Mouse (Mus musculus) gastrocnemius, postnatal 14 days (tissue): Measurements from ENCODE around the gene Akt3. TPM values are rescaled to one million over a fixed set of nuclear protein-coding genes. Genes with fewer than 3 reads are reported as not detected.

ENCODE experiments used
- DNase-seq: peaks from one replicate; pipeline ENCODE4 v3.0.0; 2021; ENCODE audit warnings: mixed read lengths
- intact Hi-C: fragments of 180-260 bp; cut with DNase I; formaldehyde crosslinking; loops from one replicate; pipeline ENCODE4 v1.15.1; 2025; ENCODE audit warnings: low total_unique reads
- total RNA-seq, 2 experiments: library from RNA; stranded (reverse); gene quantifications; 2 replicates each; pipeline ENCODE4 v1.2.3; 2021

Akt3 gene
- total RNA-seq, 2 experiments from 2014 or later = 14.6 to 15.5 TPM

- intact Hi-C loops = no loop called here
- DNase-seq = no peak
Measured at GRCm38 (mm10) chr1:177069161-177069560, 188.8 kb downstream of the Akt3 start.

GRCm38 (mm10) chr1:177067123-177067646 is 190.8 kb downstream of the Akt3 start:
- intact Hi-C loops = no loop called here
- no peak for DNase-seq

GRCm38 (mm10) chr1:177065732-177066131 is 192.3 kb downstream of the Akt3 start:
- DNase-seq = no peak
- intact Hi-C loops = no loop called here

- intact Hi-C loops = no loop called here
- no peak for DNase-seq
Measured at GRCm38 (mm10) chr1:177061761-177062160, 196.2 kb downstream of the Akt3 start.

- DNase-seq = no peak
- intact Hi-C loops = no loop called here
Measured at GRCm38 (mm10) chr1:177054891-177055290, 203.1 kb downstream of the Akt3 start.

GRCm38 (mm10) chr1:177051366-177051963 is 206.5 kb downstream of the Akt3 start:
- no peak for DNase-seq
- intact Hi-C loops = no loop called here

- DNase-seq = no peak
- intact Hi-C loops = no loop called here
Measured at GRCm38 (mm10) chr1:177048773-177049172, 209.2 kb downstream of the Akt3 start.

- intact Hi-C loops = no loop called here
Measured at GRCm38 (mm10) chr1:177046963-177047362, 211.0 kb downstream of the Akt3 start.

GRCm38 (mm10) chr1:177045885-177046284 is 212.1 kb downstream of the Akt3 start:
- intact Hi-C loops = no loop called here
- no peak for DNase-seq

More at GRCm38 (mm10) chr1:177046963-177047362, 211.0 kb downstream of the Akt3 start:
- DNase-seq = no peak

GRCm38 (mm10) chr1:177040058-177040457 is 217.9 kb downstream of the Akt3 start:
- no peak for DNase-seq
- intact Hi-C loops = no loop called here

GRCm38 (mm10) chr1:177039093-177039674 is 218.8 kb downstream of the Akt3 start:
- DNase-seq = no peak
- intact Hi-C loops = no loop called here

- no peak for DNase-seq
- intact Hi-C loops = no loop called here
Measured at GRCm38 (mm10) chr1:177038383-177038782, 219.6 kb downstream of the Akt3 start.

GRCm38 (mm10) chr1:177035460-177035859 is 222.5 kb downstream of the Akt3 start:
- no peak for DNase-seq

GRCm38 (mm10) chr1:177032233-177032632 is 225.8 kb downstream of the Akt3 start:
- intact Hi-C loops = no loop called here
- no peak for DNase-seq

More at GRCm38 (mm10) chr1:177035460-177035859, 222.5 kb downstream of the Akt3 start:
- intact Hi-C loops = no loop called here

- no peak for DNase-seq
- intact Hi-C loops = no loop called here
Measured at GRCm38 (mm10) chr1:177031196-177031595, 226.8 kb downstream of the Akt3 start.

GRCm38 (mm10) chr1:177030669-177031068 is 227.3 kb downstream of the Akt3 start:
- DNase-seq = no peak
- intact Hi-C loops = no loop called here

GRCm38 (mm10) chr1:177029032-177029431 is 229.0 kb downstream of the Akt3 start:
- DNase-seq = no peak

GRCm38 (mm10) chr1:177027706-177028105 is 230.3 kb downstream of the Akt3 start:
- DNase-seq = no peak
- intact Hi-C loops = no loop called here

More at GRCm38 (mm10) chr1:177029032-177029431, 229.0 kb downstream of the Akt3 start:
- intact Hi-C loops = no loop called here

- no peak for DNase-seq
- intact Hi-C loops = no loop called here
Measured at GRCm38 (mm10) chr1:177022751-177023150, 235.3 kb downstream of the Akt3 start.

GRCm38 (mm10) chr1:177019668-177020067 is 238.3 kb downstream of the Akt3 start:
- no peak for DNase-seq
- intact Hi-C loops = no loop called here

- DNase-seq = no peak
- intact Hi-C loops = no loop called here
Measured at GRCm38 (mm10) chr1:177018750-177019149, 239.3 kb downstream of the Akt3 start.
